Mouse (Mus musculus): ENCODE data around the gene Lgalsl. TPM values are rescaled to one million over a fixed set of nuclear protein-coding genes. Genes with fewer than 3 reads are reported as not detected.

Lgalsl gene
- total and polyA plus RNA-seq, 3 experiments: 8.1 to 22.7 (median 16.4) TPM

GRCm38 (mm10) chr11:20791334-20791733, 39.5 kb downstream of the Lgalsl start:
- dilution Hi-C loops (cut with MboI; ENCODE audit: extremely low pct_ligation_motif_present, extremely low pct_unique_long_range_greater_than_20kb, low sequenced_read_pairs): no loop called here
- no peaks in the 10 kb centered on the region for H3K27me3 ChIP-seq (replicated peaks)
- no peaks in the 10 kb centered on the region for H3K9me3 ChIP-seq (replicated peaks; ENCODE audit: low read length)
- H3K79me2 ChIP-seq (replicated peaks; ENCODE audit: control insufficient read depth, extremely low read depth, insufficient read depth, poor library complexity, severe bottlenecking): no peaks in the 10 kb centered on the region
- no peak overlapping the region for H3K4me3 ChIP-seq (replicated peaks in 1 of 3; ENCODE audit: low read depth in 2 of 3, low read length in 2 of 3, poor library complexity in 1 of 3)
- peaks cover 6 to 12% of the 10 kb centered on the region in 2 experiments for H3K4me1 ChIP-seq (ENCODE audit: control insufficient read depth in 1 of 2, insufficient read depth in 2 of 2)
- no peak overlapping the region for H3K4me2 ChIP-seq (ENCODE audit: insufficient read depth, low read depth, poor library complexity, severe bottlenecking)
- in situ Hi-C loops (cut with MboI; ENCODE audit: low pct_ligation_motif_present, low pct_unique_long_range_greater_than_20kb, low sequenced_read_pairs): loop anchor here (5.0 to 10.0 kb wide), 3 partner anchors 126 to 673 kb away; no protein-coding TSS in a partner anchor
- H3K9ac ChIP-seq (ENCODE audit: insufficient read depth, low read depth): no peak overlapping the region
- no peak for TF ChIP-seq MEF2A (IDR thresholded peaks at IDR 0.05; ENCODE audit: borderline replicate concordance, low read depth, low read length)
- TF ChIP-seq MAX (IDR thresholded peaks at IDR 0.05; ENCODE audit: low read length): no peak
- TF ChIP-seq CTCF (conservative IDR thresholded peaks at IDR 0.05 in 1 of 2, IDR thresholded peaks at IDR 0.05 in 1 of 2; ENCODE audit: low read depth in 2 of 2, low read length in 2 of 2): no peak
- no peak for TF ChIP-seq RCOR1 (conservative IDR thresholded peaks at IDR 0.05; ENCODE audit: low read depth, low read length)
- TF ChIP-seq JUND (conservative IDR thresholded peaks at IDR 0.05; ENCODE audit: low read depth, low read length): no peak
- TF ChIP-seq SMC3 (IDR thresholded peaks at IDR 0.05; ENCODE audit: low read depth, low read length): no peak
- no peak for TF ChIP-seq JUN (IDR thresholded peaks at IDR 0.05; ENCODE audit: insufficient read depth, low read depth, low read length)
- TF ChIP-seq E2F4 (IDR thresholded peaks at IDR 0.05; ENCODE audit: insufficient replicate concordance, low read depth, low read length): no peak
- no peak for TF ChIP-seq ZMIZ1 (IDR thresholded peaks at IDR 0.05; ENCODE audit: low read depth, low read length)
- no peak for TF ChIP-seq NELFE (IDR thresholded peaks at IDR 0.05; ENCODE audit: low read depth, low read length)
- TF ChIP-seq CHD1 (IDR thresholded peaks at IDR 0.05; ENCODE audit: low read depth, low read length): no peak
- no peak for TF ChIP-seq POLR2A (IDR thresholded peaks at IDR 0.05; ENCODE audit: low read depth, low read length)
- TF ChIP-seq HCFC1 (IDR thresholded peaks at IDR 0.05; ENCODE audit: low read depth, low read length): no peak
- no peak for TF ChIP-seq MAFK (IDR thresholded peaks at IDR 0.05; ENCODE audit: insufficient replicate concordance, low read length)
- TF ChIP-seq GABPA (IDR thresholded peaks at IDR 0.05; ENCODE audit: insufficient replicate concordance, low read depth, low read length): no peak
- no peak for TF ChIP-seq SIN3A (IDR thresholded peaks at IDR 0.05; ENCODE audit: low read length)
- no peak for TF ChIP-seq PAX5 (IDR thresholded peaks at IDR 0.05; ENCODE audit: low read length)
- TF ChIP-seq RAD21 (IDR thresholded peaks at IDR 0.05; ENCODE audit: low read depth, low read length): no peak
- no peak for TF ChIP-seq USF1 (IDR thresholded peaks at IDR 0.05; ENCODE audit: low read depth, low read length)
- no peak for TF ChIP-seq MAZ (IDR thresholded peaks at IDR 0.05; ENCODE audit: low read depth, low read length)
- H3K36me3 ChIP-seq (replicated peaks in 1 of 2; ENCODE audit: control insufficient read depth in 1 of 2, insufficient read depth in 1 of 2, low read length in 1 of 2): no peaks in the 10 kb centered on the region
- DNase-seq (ENCODE audit: extremely low read depth): no peak
- H3K27ac ChIP-seq (ENCODE audit: insufficient read depth, low read depth): no peak overlapping the region

GRCm38 (mm10) chr11:20789015-20789414, 41.8 kb downstream of the Lgalsl start:
- no peak overlapping the region for H3K4me3 ChIP-seq (replicated peaks in 1 of 3; ENCODE audit: low read depth in 2 of 3, low read length in 2 of 3, poor library complexity in 1 of 3)
- no peak overlapping the region for H3K27ac ChIP-seq (ENCODE audit: insufficient read depth, low read depth)
- in situ Hi-C loops (cut with MboI; ENCODE audit: low pct_ligation_motif_present, low pct_unique_long_range_greater_than_20kb, low sequenced_read_pairs) (no loop called here), dilution Hi-C loops (cut with MboI; ENCODE audit: extremely low pct_ligation_motif_present, extremely low pct_unique_long_range_greater_than_20kb, low sequenced_read_pairs) (no loop called here)
- H3K79me2 ChIP-seq (replicated peaks; ENCODE audit: control insufficient read depth, extremely low read depth, insufficient read depth, poor library complexity, severe bottlenecking): no peaks in the 10 kb centered on the region
- peaks cover 0 to 2% of the 10 kb centered on the region in 2 experiments; a peak in 1 of 4 replicates for H3K4me1 ChIP-seq (ENCODE audit: control insufficient read depth in 1 of 2, insufficient read depth in 2 of 2)
- TF ChIP-seq TBP (conservative IDR thresholded peaks at IDR 0.05; ENCODE audit: low read depth, low read length): no peak
- TF ChIP-seq MXI1 (IDR thresholded peaks at IDR 0.05; ENCODE audit: low read depth, low read length): no peak
- no peak for TF ChIP-seq SIN3A (IDR thresholded peaks at IDR 0.05; ENCODE audit: low read length)
- TF ChIP-seq CTCF (conservative IDR thresholded peaks at IDR 0.05 in 1 of 2, IDR thresholded peaks at IDR 0.05 in 1 of 2; ENCODE audit: low read depth in 2 of 2, low read length in 2 of 2): no peak
- no peak for TF ChIP-seq MAZ (IDR thresholded peaks at IDR 0.05; ENCODE audit: low read depth, low read length)
- no peak for TF ChIP-seq POLR2AphosphoS2 (IDR thresholded peaks at IDR 0.05; ENCODE audit: low read depth, low read length)
- no peak for TF ChIP-seq JUN (IDR thresholded peaks at IDR 0.05; ENCODE audit: insufficient read depth, low read depth, low read length)
- TF ChIP-seq NRF1 (IDR thresholded peaks at IDR 0.05; ENCODE audit: low read depth, low read length): no peak
- no peak overlapping the region for H3K4me2 ChIP-seq (ENCODE audit: insufficient read depth, low read depth, poor library complexity, severe bottlenecking)
- no peak overlapping the region for H3K9ac ChIP-seq (ENCODE audit: insufficient read depth, low read depth)
- H3K9me3 ChIP-seq (replicated peaks; ENCODE audit: low read length): peaks cover 11% of the 10 kb centered on the region
- H3K27me3 ChIP-seq (replicated peaks): no peaks in the 10 kb centered on the region
- DNase-seq (ENCODE audit: extremely low read depth): no peak
- H3K36me3 ChIP-seq (replicated peaks in 1 of 2; ENCODE audit: control insufficient read depth in 1 of 2, insufficient read depth in 1 of 2, low read length in 1 of 2): no peaks in the 10 kb centered on the region

Measured in CH12.LX (cell line).